Mouse (Mus musculus) right cerebral cortex, adult 2 months (tissue): Measurements from ENCODE around the gene C130050O18Rik.
"Not testable (repeated sequence)": the region's sequence is repeated elsewhere in the genome, so short reads cannot be mapped to it uniquely, and the experiment has no call there.

Experiments used
- DNase-seq, 2 experiments: peaks; one replicate each; pipeline ENCODE4 v3.0.0; 2021 to 2022; ENCODE audit warnings: low spot score in 2 of 2

The C130050O18Rik gene

GRCm38 (mm10) chr5:139379771-139380384 is 25.2 kb upstream of the C130050O18Rik start:
- DNase-seq = no peak

GRCm38 (mm10) chr5:139380385-139381248 is 24.5 kb upstream of the C130050O18Rik start:
- peak; percentile 82 to 85 for DNase-seq

- no peak for DNase-seq
Measured at GRCm38 (mm10) chr5:139381586-139382513, 23.2 kb upstream of the C130050O18Rik start.

GRCm38 (mm10) chr5:139382760-139383159 is 22.3 kb upstream of the C130050O18Rik start:
- peak; percentile 74 to 80 for DNase-seq

- DNase-seq = no peak
Measured at GRCm38 (mm10) chr5:139383234-139383633, 21.8 kb upstream of the C130050O18Rik start.

- DNase-seq = no peak
Measured at GRCm38 (mm10) chr5:139384531-139384930, 20.5 kb upstream of the C130050O18Rik start.

GRCm38 (mm10) chr5:139386047-139386446 is 19.0 kb upstream of the C130050O18Rik start:
- DNase-seq = no peak

GRCm38 (mm10) chr5:139387329-139388194 is 17.5 kb upstream of the C130050O18Rik start:
- no peak for DNase-seq

- no peak for DNase-seq
Measured at GRCm38 (mm10) chr5:139388195-139388570, 16.9 kb upstream of the C130050O18Rik start.

GRCm38 (mm10) chr5:139388694-139389675 is 16.1 kb upstream of the C130050O18Rik start:
- no peak for DNase-seq

GRCm38 (mm10) chr5:139389676-139390061 is 15.4 kb upstream of the C130050O18Rik start:
- no peak for DNase-seq

GRCm38 (mm10) chr5:139390324-139391119 is 14.6 kb upstream of the C130050O18Rik start:
- not testable (repeated sequence) for DNase-seq

GRCm38 (mm10) chr5:139391309-139391990 is 13.6 kb upstream of the C130050O18Rik start:
- DNase-seq = no peak

- DNase-seq = no peak
Measured at GRCm38 (mm10) chr5:139392219-139393196, 12.6 kb upstream of the C130050O18Rik start.

GRCm38 (mm10) chr5:139393197-139393588 is 11.9 kb upstream of the C130050O18Rik start:
- DNase-seq = no peak

GRCm38 (mm10) chr5:139394399-139394798 is 10.7 kb upstream of the C130050O18Rik start:
- DNase-seq = no peak

GRCm38 (mm10) chr5:139395528-139395927 is 9.6 kb upstream of the C130050O18Rik start:
- no peak for DNase-seq
